Mouse (Mus musculus): ENCODE results near the gene Ehd4.

- TF ChIP-seq EP300 (IDR thresholded peaks at IDR 0.05; ENCODE audit: low read depth) = no peak
- TF ChIP-seq CTCF (IDR thresholded peaks at IDR 0.05; ENCODE audit: low read depth) = no peak
Observed at GRCm38 (mm10) chr2:120125461-120125860, 28.9 kb downstream of the Ehd4 start.

Measured in heart, postnatal 0 days (tissue).